ENCODE assay signal across 12 mouse cellular contexts in the genomic region with DNA sequence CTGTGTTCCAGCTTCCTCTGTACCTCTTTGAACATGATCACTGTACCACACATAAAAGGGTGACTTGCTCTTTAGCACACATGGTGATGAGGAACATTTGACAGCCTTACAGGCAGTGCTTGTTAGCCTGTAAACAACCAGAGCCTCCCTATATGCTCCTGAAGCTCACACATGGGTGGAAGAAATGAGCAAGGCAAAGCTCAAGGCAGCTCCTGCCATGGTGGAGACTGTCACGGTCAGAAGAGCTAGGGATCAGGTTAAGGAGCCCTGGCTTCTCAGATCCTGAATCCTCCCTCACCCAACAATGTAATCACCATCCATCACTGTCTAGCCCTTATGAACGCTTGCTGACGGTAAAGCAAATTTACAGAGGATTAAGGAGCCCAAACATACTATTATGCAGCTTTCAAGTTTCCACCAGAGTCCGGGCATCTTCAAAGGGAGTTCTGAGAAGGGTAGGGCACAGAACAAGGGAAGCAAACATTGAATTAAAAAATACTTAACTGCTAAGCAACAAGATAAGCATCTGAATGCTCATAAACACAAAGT.
DNase-seq lines count a peak whose midpoint lies in the region; ATAC-seq and TF ChIP-seq lines count a peak whose summit lies in the region.
"Had no signal": no experiment of that assay in that cellular context is flagged by ENCODE, and none has a peak within 500 bp of the region (broad histone marks: within the 10 kb centered on the region; RNA-seq: fewer than 3 reads in every experiment).

No protein-coding gene starts in this region.

- WGBS in hindbrain, embryonic 13.5 days: 29% methylated on average over 4 of the region's 4 CpGs
- 33% methylated on average over 4 of the region's 4 CpGs for whole genome bisulfite sequencing in hindbrain, embryonic 16.5 days
- 15% methylated on average over 4 of the region's 4 CpGs for WGBS in midbrain, embryonic 11.5 days
- WGBS in midbrain, embryonic 14.5 days: 13% methylated on average over 4 of the region's 4 CpGs
- WGBS in intestine, embryonic 14.5 days: 11% methylated on average over 4 of the region's 4 CpGs
- 10% methylated on average over 4 of the region's 4 CpGs for WGBS in stomach, postnatal 0 days
- WGBS in forebrain, embryonic 15.5 days: 24% methylated on average over 4 of the region's 4 CpGs

- H3K4me3 ChIP-seq in hindbrain, embryonic 13.5 days: no peak overlapping the region
- H3K4me3 ChIP-seq in hindbrain, embryonic 16.5 days (ENCODE audit: low read length): no peak overlapping the region
- no peak overlapping the region for H3K4me3 ChIP-seq in midbrain, embryonic 11.5 days (ENCODE audit: low read depth, low read length)
- H3K4me3 ChIP-seq in midbrain, embryonic 14.5 days (replicated peaks; ENCODE audit: low read depth, low read length): no peak overlapping the region
- H3K4me3 ChIP-seq in intestine, embryonic 14.5 days (ENCODE audit: low read depth, low read length): no peak overlapping the region
- no peak overlapping the region for H3K4me3 ChIP-seq in stomach, postnatal 0 days (ENCODE audit: low read depth, low read length)
- no peak overlapping the region for H3K4me3 ChIP-seq in forebrain, embryonic 15.5 days

- H3K4me1 ChIP-seq in hindbrain, embryonic 13.5 days (replicated peaks): 0 out of 2 replicates have a peak, but pooled peaks cover 4% of the 10 kb centered on the region
- H3K4me1 ChIP-seq in hindbrain, embryonic 16.5 days (ENCODE audit: control insufficient read depth, insufficient read depth, low read depth, low read length): no peaks in the 10 kb centered on the region
- peaks cover 3% of the 10 kb centered on the region; the same call in 1 of the 2 replicates for H3K4me1 ChIP-seq in midbrain, embryonic 11.5 days (ENCODE audit: control insufficient read depth, insufficient read depth, low read length)
- no peaks in the 10 kb centered on the region for H3K4me1 ChIP-seq in midbrain, embryonic 14.5 days (ENCODE audit: control insufficient read depth, insufficient read depth, low read length)
- H3K4me1 ChIP-seq in intestine, embryonic 14.5 days (replicated peaks; ENCODE audit: control insufficient read depth, insufficient read depth, low read length): peaks cover 12% of the 10 kb centered on the region
- H3K4me1 ChIP-seq in stomach, postnatal 0 days (replicated peaks; ENCODE audit: control insufficient read depth, insufficient read depth): peaks cover 3% of the 10 kb centered on the region
- no peaks in the 10 kb centered on the region for H3K4me1 ChIP-seq in forebrain, embryonic 15.5 days

- H3K27me3 ChIP-seq in hindbrain, embryonic 13.5 days: no peaks in the 10 kb centered on the region
- H3K27me3 ChIP-seq in hindbrain, embryonic 16.5 days (replicated peaks; ENCODE audit: control insufficient read depth, insufficient read depth, low read length): no peaks in the 10 kb centered on the region
- no peaks in the 10 kb centered on the region for H3K27me3 ChIP-seq in midbrain, embryonic 11.5 days (ENCODE audit: control insufficient read depth, insufficient read depth, low read length)
- no peaks in the 10 kb centered on the region for H3K27me3 ChIP-seq in midbrain, embryonic 14.5 days (ENCODE audit: control insufficient read depth, insufficient read depth, low read length)
- no peaks in the 10 kb centered on the region for H3K27me3 ChIP-seq in intestine, embryonic 14.5 days (replicated peaks; ENCODE audit: control insufficient read depth, insufficient read depth, low read length)
- H3K27me3 ChIP-seq in stomach, postnatal 0 days (ENCODE audit: control insufficient read depth, insufficient read depth, low read length): no peaks in the 10 kb centered on the region
- no peaks in the 10 kb centered on the region for H3K27me3 ChIP-seq in forebrain, embryonic 15.5 days

- TF ChIP-seq EP300 in stomach, postnatal 0 days (optimal IDR thresholded peaks at IDR 0.05): peak; percentile 92

- H3K4me2 ChIP-seq in hindbrain, embryonic 13.5 days: no peak overlapping the region
- H3K4me2 ChIP-seq in hindbrain, embryonic 16.5 days (ENCODE audit: low read length): no peak overlapping the region
- no peak overlapping the region for H3K4me2 ChIP-seq in midbrain, embryonic 11.5 days
- H3K4me2 ChIP-seq in midbrain, embryonic 14.5 days (ENCODE audit: low read length): no peak overlapping the region
- H3K4me2 ChIP-seq in intestine, embryonic 14.5 days (ENCODE audit: low read length): no peak overlapping the region
- H3K4me2 ChIP-seq in stomach, postnatal 0 days (replicated peaks; ENCODE audit: low read depth): no peak overlapping the region
- no peak overlapping the region for H3K4me2 ChIP-seq in forebrain, embryonic 15.5 days (replicated peaks)

- no peak for TF ChIP-seq CTCF in stomach, postnatal 0 days (IDR thresholded peaks at IDR 0.05; ENCODE audit: low read depth)

- H3K27ac ChIP-seq in hindbrain, embryonic 13.5 days: 0 out of 2 replicates have a peak overlapping the region, but pooled peaks have one; percentile 12
- no peak overlapping the region for H3K27ac ChIP-seq in hindbrain, embryonic 16.5 days (ENCODE audit: low read depth, low read length)
- peak overlapping the region; percentile 48; the same call in 1 of the 2 replicates for H3K27ac ChIP-seq in midbrain, embryonic 11.5 days (ENCODE audit: low read depth, low read length)
- no peak overlapping the region for H3K27ac ChIP-seq in midbrain, embryonic 14.5 days (replicated peaks; ENCODE audit: low read depth, low read length)
- H3K27ac ChIP-seq in intestine, embryonic 14.5 days (ENCODE audit: low read depth): peak overlapping the region; percentile 66
- H3K27ac ChIP-seq in stomach, postnatal 0 days (replicated peaks): peak overlapping the region; percentile 83
- no peak overlapping the region for H3K27ac ChIP-seq in forebrain, embryonic 15.5 days (replicated peaks)

- peak; percentile 85 for DNase-seq in midbrain, embryonic 11.5 days (ENCODE audit: low spot score, missing footprints)
- no peak for DNase-seq in midbrain, embryonic 14.5 days
- peak; percentile 74 for DNase-seq in intestine, embryonic 14.5 days (ENCODE audit: low spot score)
- DNase-seq in stomach, postnatal 0 days (ENCODE audit: low spot score): peak; percentile 40
- DNase-seq in thymus, postnatal 25 days: no peak
- DNase-seq: cerebellum, postnatal 25 days; heart, postnatal 14 days; kidney, postnatal 36 days; lung, postnatal 14 days had no signal

- H3K9ac ChIP-seq in hindbrain, embryonic 13.5 days: no peak overlapping the region
- H3K9ac ChIP-seq in hindbrain, embryonic 16.5 days (ENCODE audit: low read depth, low read length): no peak overlapping the region
- no peak overlapping the region for H3K9ac ChIP-seq in midbrain, embryonic 11.5 days (ENCODE audit: low read length)
- H3K9ac ChIP-seq in midbrain, embryonic 14.5 days (replicated peaks; ENCODE audit: low read length): no peak overlapping the region
- no peak overlapping the region for H3K9ac ChIP-seq in intestine, embryonic 14.5 days (ENCODE audit: low read length)
- H3K9ac ChIP-seq in stomach, postnatal 0 days (ENCODE audit: low read length): no peak overlapping the region
- H3K9ac ChIP-seq in forebrain, embryonic 15.5 days (replicated peaks): no peak overlapping the region

- no peaks in the 10 kb centered on the region for H3K36me3 ChIP-seq in hindbrain, embryonic 13.5 days
- no peaks in the 10 kb centered on the region for H3K36me3 ChIP-seq in hindbrain, embryonic 16.5 days (ENCODE audit: control insufficient read depth, insufficient read depth, low read length)
- H3K36me3 ChIP-seq in midbrain, embryonic 11.5 days (ENCODE audit: control insufficient read depth, insufficient read depth, low read length): no peaks in the 10 kb centered on the region
- no peaks in the 10 kb centered on the region for H3K36me3 ChIP-seq in midbrain, embryonic 14.5 days (ENCODE audit: control insufficient read depth, insufficient read depth, low read length)
- no peaks in the 10 kb centered on the region for H3K36me3 ChIP-seq in intestine, embryonic 14.5 days (ENCODE audit: control insufficient read depth, insufficient read depth, low read length)
- no peaks in the 10 kb centered on the region for H3K36me3 ChIP-seq in stomach, postnatal 0 days (ENCODE audit: control insufficient read depth, insufficient read depth, low read length)
- no peaks in the 10 kb centered on the region for H3K36me3 ChIP-seq in forebrain, embryonic 15.5 days

- no peaks in the 10 kb centered on the region for H3K9me3 ChIP-seq in hindbrain, embryonic 13.5 days
- no peaks in the 10 kb centered on the region for H3K9me3 ChIP-seq in hindbrain, embryonic 16.5 days (ENCODE audit: control insufficient read depth, low read length)
- no peaks in the 10 kb centered on the region for H3K9me3 ChIP-seq in midbrain, embryonic 11.5 days (ENCODE audit: control insufficient read depth, low read length)
- H3K9me3 ChIP-seq in midbrain, embryonic 14.5 days (ENCODE audit: control insufficient read depth, low read length): no peaks in the 10 kb centered on the region
- H3K9me3 ChIP-seq in intestine, embryonic 14.5 days (ENCODE audit: control insufficient read depth, low read length): no peaks in the 10 kb centered on the region
- H3K9me3 ChIP-seq in stomach, postnatal 0 days (ENCODE audit: control insufficient read depth, low read length): no peaks in the 10 kb centered on the region
- no peaks in the 10 kb centered on the region for H3K9me3 ChIP-seq in forebrain, embryonic 15.5 days

- ATAC-seq in hindbrain, embryonic 13.5 days (ENCODE audit: low FRiP score): no peak
- ATAC-seq in hindbrain, embryonic 16.5 days: no peak; the same call in 1 of the 2 replicates
- ATAC-seq in midbrain, embryonic 11.5 days (ENCODE audit: low FRiP score): peak; percentile 85
- ATAC-seq in midbrain, embryonic 14.5 days (ENCODE audit: low FRiP score, low TSS enrichment): no peak
- ATAC-seq in intestine, embryonic 14.5 days (replicated peaks; ENCODE audit: low FRiP score, low TSS enrichment, low read depth): peak; percentile 92
- peak; percentile 94 for ATAC-seq in stomach, postnatal 0 days (ENCODE audit: low FRiP score, low TSS enrichment)
- ATAC-seq in forebrain, embryonic 15.5 days (replicated peaks): no peak

Comparison
In these comparisons a context has a peak if more than half of its experiments do, and no peak if none do; other contexts are left out.
1. ATAC-seq: peak in midbrain, embryonic 11.5 days (single experiment), intestine, embryonic 14.5 days (single experiment) and stomach, postnatal 0 days (single experiment); none in hindbrain, embryonic 13.5 days (single experiment), hindbrain, embryonic 16.5 days (single experiment), midbrain, embryonic 14.5 days (single experiment) and forebrain, embryonic 15.5 days (single experiment).
2. H3K27ac ChIP-seq: peak in hindbrain, embryonic 13.5 days (single experiment), midbrain, embryonic 11.5 days (single experiment), intestine, embryonic 14.5 days (single experiment) and stomach, postnatal 0 days (single experiment); none in hindbrain, embryonic 16.5 days (single experiment), midbrain, embryonic 14.5 days (single experiment) and forebrain, embryonic 15.5 days (single experiment).
3. DNase-seq: peak in midbrain, embryonic 11.5 days (single experiment), intestine, embryonic 14.5 days (single experiment) and stomach, postnatal 0 days (single experiment); none in midbrain, embryonic 14.5 days (single experiment) and thymus, postnatal 25 days (single experiment).